Mouse (Mus musculus): Measurements from ENCODE around the gene Slc16a5. TPM values are rescaled to one million over a fixed set of nuclear protein-coding genes. Genes with fewer than 3 reads are reported as not detected.

Gene Slc16a5
- total RNA-seq (2023), result under 1 TPM in 1 of 2 experiments, not detected in 1; 0.16 TPM

GRCm38 (mm10) chr11:115462243-115462891 is at the start of gene Slc16a5:
Slc16a5 (plus strand) TSS chr11:115462474.

GRCm38 (mm10) chr11:115419531-115420237 is 42.6 kb upstream of the Slc16a5 start, which contains the start of the genes Atp5h and Kctd2:
Atp5h (minus strand) TSS chr11:115419962.
Kctd2 (plus strand) TSS chr11:115420128.

GRCm38 (mm10) chr11:115439906-115440595 is 22.2 kb upstream of the Slc16a5 start, which contains the start of gene Trim80:
Trim80 (plus strand) TSS chr11:115440545.

GRCm38 (mm10) chr11:115475025-115475757 is 12.9 kb downstream of the Slc16a5 start, which contains the start of gene Armc7:
Armc7 (plus strand) TSS chr11:115475667.

GRCm38 (mm10) chr11:115491356-115492083 is 29.2 kb downstream of the Slc16a5 start, which contains the start of gene Nt5c:
Nt5c (minus strand) TSS chr11:115491862.

DNA sequence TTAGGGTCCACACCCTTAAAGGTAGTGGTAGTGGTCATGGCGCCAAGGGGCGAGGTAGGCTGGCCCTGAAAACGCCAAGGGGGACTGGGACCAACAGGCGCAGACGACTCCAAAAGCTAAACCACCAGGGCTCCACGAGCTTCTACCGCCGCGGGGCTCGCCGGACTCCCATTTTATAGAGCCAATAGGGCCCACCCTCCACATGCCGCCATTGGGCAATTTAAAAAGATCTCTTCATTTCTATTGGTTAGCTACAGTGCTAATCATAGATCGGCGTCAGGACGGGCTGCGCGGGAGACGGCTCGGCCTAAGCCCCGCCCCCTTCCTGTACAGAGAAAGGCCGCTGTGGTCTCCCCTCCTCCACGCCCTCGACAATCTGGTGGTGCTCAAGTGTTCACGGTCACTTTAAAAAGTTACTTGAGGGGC is 52.0 kb downstream of the Slc16a5 start, which contains the start of gene Jpt1:
Jpt1 (minus strand) TSS at position 150 of the 426 bp plus-strand sequence.

Other genes starting within 250 kb of the Slc16a5 start
- not detected for gene Grin2c, start 195.2 kb upstream of the Slc16a5 start, total RNA-seq (2023)
- 10 to 100 TPM in 1 of 2 experiments, 1 to 10 TPM in 1; 6.9 to 10.0 TPM for gene Fdxr, start 185.4 kb upstream of the Slc16a5 start, total RNA-seq (2023)
- 1 to 10 TPM; 2.0 to 2.2 TPM for gene Fads6, start 164.8 kb upstream of the Slc16a5 start, total RNA-seq (2023)
- not detected for gene Otop2, start 155.3 kb upstream of the Slc16a5 start, total RNA-seq (2023)
- not detected for gene Ush1g, start 140.4 kb upstream of the Slc16a5 start, total RNA-seq (2023)
- gene Otop3, start 127.7 kb upstream of the Slc16a5 start, total RNA-seq (2023), result not detected
- gene Hid1, start 94.7 kb upstream of the Slc16a5 start, total RNA-seq (2023), result 1 to 10 TPM in 1 of 2 experiments, under 1 TPM in 1; 0.93 to 1.7 TPM
- under 1 TPM; 0.20 to 0.22 TPM for gene Cdr2l, start 80.6 kb upstream of the Slc16a5 start, total RNA-seq (2023)
- gene Mrpl58, start 58.7 kb upstream of the Slc16a5 start, total RNA-seq (2023), result 10 to 100 TPM; 40.2 to 43.7 TPM
- gene Atp5h, start 42.5 kb upstream of the Slc16a5 start, total RNA-seq (2023), result 100 to 1,000 TPM; 199 to 220 TPM
- gene Kctd2, start 42.3 kb upstream of the Slc16a5 start, total RNA-seq (2023), result 10 to 100 TPM; 20.5 to 24.6 TPM
- gene Trim80, start 21.9 kb upstream of the Slc16a5 start, total RNA-seq (2023), result not detected
- 10 to 100 TPM; 52.6 to 58.6 TPM for gene Armc7, start 13.2 kb downstream of the Slc16a5 start, total RNA-seq (2023)
- gene Nt5c, start 29.4 kb downstream of the Slc16a5 start, total RNA-seq (2023), result 10 to 100 TPM; 45.1 to 57.4 TPM
- gene Jpt1, start 51.9 kb downstream of the Slc16a5 start, total RNA-seq (2023), result 100 to 1,000 TPM; 129 to 152 TPM
- 100 to 1,000 TPM; 158 to 172 TPM for gene Sumo2, start 73.8 kb downstream of the Slc16a5 start, total RNA-seq (2023)
- 10 to 100 TPM; 40.0 to 40.7 TPM for gene Nup85, start 102.0 kb downstream of the Slc16a5 start, total RNA-seq (2023)
- 10 to 100 TPM; 10.7 to 20.3 TPM for gene Mrps7, start 141.5 kb downstream of the Slc16a5 start, total RNA-seq (2023)
- gene Gga3, start 141.6 kb downstream of the Slc16a5 start, total RNA-seq (2023), result 10 to 100 TPM; 57.5 to 58.2 TPM
- gene Mif4gd, start 150.5 kb downstream of the Slc16a5 start, total RNA-seq (2023), result 10 to 100 TPM; 17.1 to 18.4 TPM
- gene Slc25a19, start 165.8 kb downstream of the Slc16a5 start, total RNA-seq (2023), result 10 to 100 TPM; 11.3 to 11.8 TPM
- gene Grb2, start 246.1 kb downstream of the Slc16a5 start, total RNA-seq (2023), result 100 to 1,000 TPM; 208 to 230 TPM